Mouse (Mus musculus): ENCODE data around the gene Cnih2.
"Not testable (repeated sequence)": the region's sequence is repeated elsewhere in the genome, so short reads cannot be mapped to it uniquely, and the experiment has no call there.

Cnih2 gene

DNA sequence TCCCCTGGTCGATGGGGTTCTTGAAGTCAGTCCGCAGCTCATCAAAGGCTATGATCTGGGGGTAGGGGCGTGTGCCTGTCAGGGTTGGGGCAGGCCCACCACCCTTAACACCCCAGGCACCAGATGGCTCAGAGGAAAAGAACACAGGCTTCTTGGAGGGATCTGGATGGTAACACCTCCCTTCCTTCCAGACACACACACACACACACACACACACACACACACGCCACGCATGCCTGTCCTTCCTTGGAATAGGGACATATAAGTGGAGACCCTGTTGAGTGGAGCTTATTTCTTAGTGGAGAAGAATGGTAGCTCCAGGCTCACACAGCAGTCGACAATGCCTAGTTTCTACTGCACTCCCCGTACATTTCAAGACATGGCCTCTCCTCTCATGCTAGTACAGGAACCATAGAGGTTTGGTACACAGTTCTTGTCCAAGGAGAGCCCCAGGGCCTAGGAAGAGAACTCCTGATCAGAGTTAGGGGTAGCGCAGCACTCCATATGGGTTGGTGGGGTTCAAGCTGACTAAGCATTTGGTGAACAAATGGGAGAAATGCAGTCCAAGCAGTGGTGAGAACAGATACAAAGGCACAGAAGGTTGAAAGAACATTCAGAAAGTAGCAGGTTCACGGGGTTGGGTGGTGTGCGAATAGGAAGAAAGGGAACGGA lies 3.4 kb downstream of the Cnih2 start:
- in situ Hi-C loops (cut with MboI, MseI) = loop anchor here (5.0 to 10.0 kb wide), 2 partner anchors 47 to 50 kb away; no protein-coding TSS in a partner anchor

DNA sequence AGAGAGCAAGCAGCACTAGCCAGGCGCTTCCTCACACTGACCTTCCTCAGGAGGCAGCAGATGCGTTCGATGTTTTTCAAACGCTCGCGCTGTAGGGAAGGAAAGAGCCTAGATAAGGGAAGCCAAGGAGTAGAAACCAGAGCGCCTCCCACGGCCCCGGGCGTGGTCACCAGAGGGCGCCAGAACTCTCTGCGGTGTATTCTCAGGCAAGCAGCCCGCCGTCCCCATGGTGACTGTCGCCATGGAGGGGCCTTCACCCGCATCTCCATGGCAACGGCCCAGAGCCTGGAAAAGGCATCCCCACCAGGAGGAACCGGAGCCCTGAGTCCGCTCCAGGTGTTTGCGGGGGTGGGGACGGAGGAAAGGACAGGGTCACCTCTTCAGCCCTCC lies 4.1 kb downstream of the Cnih2 start:
- in situ Hi-C loops (cut with MboI, MseI) = loop anchor here (5.0 to 10.0 kb wide), 2 partner anchors 48 to 51 kb away; no protein-coding TSS in a partner anchor

DNA sequence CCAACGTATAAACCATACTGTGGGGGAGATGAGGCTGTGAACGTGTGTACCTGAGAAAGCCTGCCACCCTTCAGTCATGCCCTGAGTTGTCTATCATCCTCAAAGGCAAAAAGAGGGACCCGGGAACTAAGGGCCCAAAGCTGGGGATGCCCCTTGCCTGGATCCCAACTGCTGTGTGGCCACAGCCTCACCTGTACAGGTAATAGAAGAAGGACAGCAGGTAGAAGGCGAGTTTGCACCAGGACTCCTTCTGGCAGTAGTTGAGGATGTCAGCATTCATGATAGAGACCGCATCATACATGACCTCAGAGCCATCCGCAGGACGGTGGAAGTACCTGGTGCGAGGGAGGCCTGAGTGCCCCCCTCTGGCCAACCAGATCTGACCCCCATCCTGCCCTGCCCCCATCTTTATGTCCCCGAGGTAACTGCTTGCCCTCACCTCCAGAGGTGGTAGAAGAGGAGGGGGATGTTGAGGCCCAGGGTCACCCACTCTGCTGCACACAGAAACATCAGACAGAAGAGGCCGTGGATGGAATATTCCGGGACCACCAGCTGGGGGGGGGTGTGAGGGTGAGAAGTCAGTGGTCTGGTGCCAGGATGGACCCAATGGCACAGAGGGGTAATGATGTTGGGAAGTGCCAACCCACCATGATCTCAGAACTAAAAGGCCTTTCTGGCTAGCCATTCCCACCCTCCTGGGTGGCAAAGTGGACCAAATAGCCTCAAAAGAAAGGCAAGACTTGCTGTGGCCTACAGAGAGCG lies 4.7 kb downstream of the Cnih2 start:
- in situ Hi-C loops (cut with MboI, MseI) = loop anchor here (5.0 to 10.0 kb wide), 2 partner anchors 49 to 51 kb away; no protein-coding TSS in a partner anchor

DNA sequence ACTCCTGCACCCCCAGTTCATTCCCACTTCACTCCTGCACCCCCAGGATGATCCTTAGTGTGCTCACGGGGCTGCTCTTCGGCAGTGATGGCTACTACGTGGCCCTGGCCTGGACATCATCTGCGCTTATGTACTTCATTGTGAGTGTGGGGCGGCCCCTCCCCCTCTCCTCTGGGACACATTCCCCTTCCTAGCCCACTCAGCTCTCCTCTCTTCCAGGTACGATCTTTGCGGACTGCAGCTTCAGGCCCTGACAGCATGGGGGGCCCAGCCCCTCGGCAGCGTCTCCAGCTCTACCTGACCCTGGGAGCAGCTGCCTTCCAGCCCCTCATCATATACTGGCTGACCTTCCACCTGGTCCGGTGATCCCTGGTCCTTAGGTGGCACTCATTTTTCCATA lies 6.2 kb downstream of the Cnih2 start:
- in situ Hi-C loops (cut with MboI, MseI) = loop anchor here (5.0 to 10.0 kb wide), 2 partner anchors 50 to 53 kb away; no protein-coding TSS in a partner anchor

DNA sequence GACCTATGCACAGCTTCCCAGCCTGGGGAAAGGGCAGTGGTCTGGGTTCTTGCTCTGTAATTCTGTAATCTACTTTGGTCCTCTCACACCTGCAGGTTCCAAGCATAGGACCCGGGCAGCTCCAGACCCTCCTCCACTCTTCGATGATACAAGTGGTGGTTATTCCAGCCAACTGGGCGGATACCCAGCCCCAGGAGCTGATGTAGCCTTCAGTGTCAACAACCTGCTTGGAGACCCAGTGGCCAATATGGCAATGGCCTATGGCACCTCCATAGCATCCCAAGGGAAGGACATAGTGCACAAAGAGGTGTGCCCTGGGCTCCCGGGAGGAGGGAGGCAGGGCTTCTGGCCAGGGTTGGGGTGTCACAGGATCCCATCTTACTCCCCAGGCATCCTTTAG lies 9.0 kb downstream of the Cnih2 start:
- in situ Hi-C loops (cut with MboI, MseI) = no loop called here

DNA sequence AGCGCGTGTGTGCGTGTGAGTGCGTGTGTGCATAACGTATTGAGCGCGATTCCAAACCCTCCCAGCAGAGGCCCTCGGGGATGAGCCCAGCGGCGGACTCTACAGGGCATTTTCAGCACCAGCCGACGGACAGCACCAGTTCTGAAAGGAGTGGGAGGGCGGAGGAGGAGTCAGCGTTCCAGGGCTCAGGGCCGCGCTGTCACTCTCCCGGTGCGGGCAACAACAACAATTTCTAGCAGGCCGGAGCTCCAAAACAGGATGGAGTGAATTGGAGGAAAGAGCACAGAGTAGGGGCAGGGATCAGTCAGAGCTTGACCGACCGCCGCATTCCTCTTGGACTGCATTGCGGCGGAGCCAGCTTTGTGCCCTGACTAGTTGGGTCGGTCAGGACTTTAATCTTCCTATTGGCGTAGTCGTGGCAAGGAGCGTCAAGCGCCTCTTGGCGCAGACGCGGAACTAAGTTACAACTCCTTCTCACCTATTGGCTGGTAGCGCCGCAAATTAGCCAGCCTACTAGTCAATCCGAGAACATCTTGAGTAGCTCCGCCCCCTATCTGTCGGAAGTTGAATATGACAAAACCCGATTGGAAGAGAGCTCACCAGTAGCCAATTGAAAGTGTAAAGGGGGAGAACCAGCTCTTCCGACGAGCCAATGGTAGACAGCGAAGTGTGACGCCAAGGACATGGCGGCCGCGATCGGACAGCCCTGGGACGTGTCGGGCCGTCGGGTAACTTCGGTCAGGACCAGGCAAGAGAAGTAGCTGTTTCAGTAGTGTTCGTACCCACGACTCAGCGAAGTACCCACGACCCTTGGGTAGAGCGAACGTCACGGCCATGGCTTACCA lies 10.2 kb downstream of the Cnih2 start, which contains the start of gene Yif1a:
Gene Yif1a (plus strand): TSS at position 655 of the 845 bp plus-strand sequence.
- in situ Hi-C loops (cut with MboI, MseI) = no loop called here

DNA sequence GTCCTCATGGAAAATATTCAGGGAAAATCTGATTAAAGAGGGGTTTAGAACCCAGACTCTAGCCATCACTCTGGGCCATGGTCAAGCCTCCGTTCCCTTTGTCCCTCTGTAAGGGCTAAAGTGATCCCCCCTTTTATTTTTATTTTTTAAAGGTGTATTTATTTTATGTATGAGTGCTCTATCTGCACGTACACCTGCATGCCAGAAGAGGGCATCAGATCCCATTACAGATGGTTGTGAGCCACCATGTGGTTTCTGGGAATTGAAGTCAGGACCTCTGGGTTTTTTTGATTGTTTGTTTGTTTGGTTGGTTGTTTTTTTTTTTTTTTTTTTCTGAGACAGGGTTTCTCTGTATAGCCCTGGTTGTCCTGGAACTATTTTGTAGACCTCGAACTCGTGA lies 11.8 kb downstream of the Cnih2 start:
- in situ Hi-C loops (cut with MboI, MseI) = not testable (repeated sequence)

DNA sequence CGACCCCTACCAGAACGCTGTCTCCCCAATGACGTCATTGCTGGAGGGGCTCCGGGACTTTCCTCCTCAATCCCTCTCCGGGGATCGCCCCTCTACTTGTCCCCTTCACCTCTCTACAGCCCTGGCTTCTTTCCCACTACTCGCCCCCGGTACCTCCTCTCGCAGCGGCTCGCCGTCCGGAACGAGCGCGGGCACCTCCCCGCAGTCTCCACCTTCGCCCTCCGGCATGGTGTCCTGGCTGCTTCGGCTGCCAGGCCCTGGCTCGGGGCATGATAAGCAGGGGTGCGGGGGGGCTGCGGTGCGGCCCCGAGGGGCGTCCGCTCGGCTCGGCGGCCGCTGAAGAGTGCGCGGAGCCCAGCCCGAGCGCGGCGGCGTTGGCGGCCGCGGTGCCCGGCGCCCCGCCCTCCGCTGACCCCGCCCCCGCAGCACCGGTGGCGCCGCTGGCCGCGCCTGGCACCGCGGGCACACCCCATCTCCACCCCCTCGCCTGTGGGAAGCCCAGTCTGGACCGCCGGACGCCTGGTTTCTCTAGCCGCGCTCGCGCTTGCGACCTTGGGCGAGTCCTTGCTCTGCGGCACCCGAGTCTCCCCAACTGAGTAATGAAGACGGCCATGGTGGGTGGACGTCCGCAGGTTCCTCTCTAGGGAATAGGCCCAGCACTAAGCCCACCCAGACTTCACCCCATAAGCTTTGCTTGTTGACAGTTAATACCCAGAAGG lies 13.0 kb downstream of the Cnih2 start, which contains the start of gene Tmem151a:
Gene Tmem151a (minus strand): TSS at position 387 of the 719 bp plus-strand sequence.
- in situ Hi-C loops (cut with MboI, MseI) = no loop called here

DNA sequence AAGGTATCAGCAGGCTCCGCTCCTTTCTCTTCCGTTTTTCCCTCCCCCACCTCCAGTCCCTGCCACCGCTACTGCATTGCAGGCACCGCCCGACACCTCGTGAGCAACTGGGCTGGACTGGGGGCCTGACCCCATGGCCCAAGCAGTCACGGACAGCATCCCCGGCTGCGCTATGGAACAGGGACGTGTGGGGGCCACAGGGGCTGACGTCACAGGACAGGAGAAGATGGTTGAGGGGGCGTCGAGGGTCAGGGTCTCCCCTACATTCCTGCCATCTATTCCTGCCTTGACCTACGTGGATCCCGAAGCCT lies 13.5 kb downstream of the Cnih2 start:
- in situ Hi-C loops (cut with MboI, MseI) = no loop called here

DNA sequence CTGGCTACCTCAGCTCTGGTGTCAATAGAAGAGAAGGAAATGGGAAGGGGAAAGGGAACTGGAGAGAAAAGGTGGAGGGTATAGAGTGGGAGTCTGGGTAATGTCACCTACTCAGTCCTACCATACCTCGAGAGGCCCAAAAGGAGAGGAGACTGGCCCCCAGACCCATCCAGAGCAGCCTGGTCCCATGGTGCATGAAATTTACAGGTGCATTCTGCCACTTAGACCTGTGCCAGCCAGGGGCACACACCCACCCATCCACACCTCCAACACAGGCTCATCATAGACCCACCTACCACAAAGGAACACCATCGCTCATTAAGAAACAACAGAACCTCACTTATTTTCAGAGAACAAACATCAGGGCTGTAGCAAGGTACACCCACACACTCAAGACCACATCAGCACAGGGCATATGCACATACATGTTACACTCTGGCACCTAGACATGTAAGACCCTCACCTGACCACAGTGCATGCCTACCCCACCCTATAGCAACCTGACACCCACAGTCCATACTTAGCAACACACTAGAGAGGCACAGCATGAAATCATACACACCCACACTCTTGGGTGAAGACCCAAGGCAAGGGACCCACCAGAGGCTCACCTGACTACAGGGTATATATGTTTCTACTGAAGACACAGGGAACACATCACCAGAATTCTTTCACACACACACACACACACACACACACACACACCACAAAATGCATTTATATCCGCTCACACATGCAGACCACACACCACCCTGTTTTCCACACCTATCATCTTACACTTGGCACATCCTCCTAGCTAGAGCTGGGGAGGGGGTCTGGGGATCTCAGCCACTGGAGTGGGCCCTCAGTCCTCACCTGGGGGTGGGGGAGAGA lies 14.1 kb downstream of the Cnih2 start:
- in situ Hi-C loops (cut with MboI, MseI) = no loop called here

DNA sequence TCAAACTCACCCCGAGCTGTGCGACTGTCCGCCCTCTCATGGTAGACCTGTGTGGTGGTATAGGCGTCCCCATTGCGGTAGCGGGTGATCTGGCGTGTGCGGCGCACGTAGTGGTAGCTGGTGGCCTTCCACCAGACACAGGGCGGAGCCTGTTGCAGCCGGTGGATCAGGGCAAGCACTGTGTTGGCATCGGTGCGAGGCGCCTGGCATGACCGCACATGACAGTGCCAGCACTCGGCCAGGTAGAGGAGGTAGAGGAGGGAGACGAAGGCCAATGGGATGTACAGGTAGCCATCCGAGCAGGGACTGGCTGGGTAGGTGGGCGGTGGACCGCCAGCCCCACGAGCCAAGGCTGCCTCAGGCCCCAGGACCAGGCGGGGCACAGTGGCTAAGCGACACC lies 15.7 kb downstream of the Cnih2 start:
- in situ Hi-C loops (cut with MboI, MseI) = no loop called here

DNA sequence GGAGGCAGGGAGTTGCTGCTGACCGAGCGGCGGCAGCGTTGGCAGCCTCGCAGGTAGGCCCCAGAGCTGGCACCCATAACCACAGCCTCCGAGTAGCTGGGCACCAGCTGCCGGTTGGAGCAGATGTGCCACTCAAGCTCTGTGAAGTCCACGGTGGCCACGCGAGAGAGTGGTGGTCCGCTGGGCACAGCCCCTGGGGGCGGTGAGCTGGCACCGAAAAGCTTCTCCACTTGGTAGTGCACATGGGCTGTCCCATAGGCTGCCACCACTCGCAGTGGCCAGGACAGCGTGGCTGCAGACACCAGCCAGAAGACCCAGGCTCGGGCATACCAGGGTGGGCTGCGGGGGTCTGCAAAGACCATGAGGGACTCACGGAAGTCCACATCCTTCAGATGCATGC lies 16.3 kb downstream of the Cnih2 start:
- in situ Hi-C loops (cut with MboI, MseI) = no loop called here

DNA sequence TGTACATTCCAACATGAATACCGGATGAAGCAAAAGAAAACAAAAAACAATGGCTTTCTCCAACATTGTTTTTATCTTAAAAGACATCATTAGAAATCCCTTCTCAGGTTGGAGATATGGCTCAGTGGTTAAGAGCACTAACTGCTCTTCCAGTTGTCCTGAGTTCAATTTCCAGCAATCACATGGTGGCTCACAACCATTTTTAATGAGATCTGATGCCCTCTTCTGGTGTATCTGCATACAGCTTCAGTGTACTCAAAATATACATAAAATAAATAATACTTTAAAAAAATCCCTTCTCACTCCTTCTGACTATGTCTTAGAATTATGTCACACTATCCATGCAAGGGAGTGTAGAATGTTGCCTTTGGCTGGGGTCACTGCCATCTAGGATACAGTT lies 19.0 kb downstream of the Cnih2 start:
- in situ Hi-C loops (cut with MboI, MseI) = no loop called here

DNA sequence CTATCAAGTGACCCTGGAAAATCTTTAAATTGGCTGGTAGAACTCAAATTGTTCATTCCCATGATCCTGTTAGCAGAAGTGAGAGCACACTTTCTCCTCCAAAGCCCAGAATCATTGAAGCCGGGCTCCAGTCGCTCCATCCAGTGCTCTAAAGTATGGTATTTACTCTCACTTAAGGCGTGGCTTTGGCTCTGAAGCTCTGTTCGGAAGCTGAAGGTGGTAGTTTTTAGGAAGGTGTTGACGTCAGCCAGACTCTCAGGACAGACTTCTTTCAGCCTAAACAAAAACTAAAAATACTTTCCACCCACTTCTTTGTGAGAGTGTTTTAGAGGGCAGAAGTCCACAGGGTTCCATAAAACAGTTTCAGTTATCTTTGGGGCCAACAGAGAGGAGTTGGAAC lies 24.8 kb downstream of the Cnih2 start:
- in situ Hi-C loops (cut with MboI, MseI) = no loop called here

DNA sequence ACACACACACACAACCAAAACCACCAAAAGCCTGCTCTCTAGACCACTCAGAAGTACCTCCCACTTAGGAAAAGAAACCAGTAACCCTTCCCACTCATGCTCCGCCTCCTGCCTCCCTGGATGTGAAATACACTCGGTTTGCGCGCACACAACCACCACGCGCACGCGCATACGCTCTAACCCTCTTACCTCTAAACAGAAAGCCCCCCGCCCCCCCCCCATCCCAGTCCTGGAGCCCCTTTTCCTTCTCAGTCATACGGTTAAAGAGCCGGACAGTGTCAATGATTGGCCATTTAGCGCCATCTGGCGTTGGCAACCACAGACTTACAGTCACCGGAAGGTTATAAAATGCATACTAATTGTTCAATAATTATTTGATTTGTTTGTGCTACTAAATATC lies 25.3 kb downstream of the Cnih2 start:
- in situ Hi-C loops (cut with MboI, MseI) = no loop called here

DNA sequence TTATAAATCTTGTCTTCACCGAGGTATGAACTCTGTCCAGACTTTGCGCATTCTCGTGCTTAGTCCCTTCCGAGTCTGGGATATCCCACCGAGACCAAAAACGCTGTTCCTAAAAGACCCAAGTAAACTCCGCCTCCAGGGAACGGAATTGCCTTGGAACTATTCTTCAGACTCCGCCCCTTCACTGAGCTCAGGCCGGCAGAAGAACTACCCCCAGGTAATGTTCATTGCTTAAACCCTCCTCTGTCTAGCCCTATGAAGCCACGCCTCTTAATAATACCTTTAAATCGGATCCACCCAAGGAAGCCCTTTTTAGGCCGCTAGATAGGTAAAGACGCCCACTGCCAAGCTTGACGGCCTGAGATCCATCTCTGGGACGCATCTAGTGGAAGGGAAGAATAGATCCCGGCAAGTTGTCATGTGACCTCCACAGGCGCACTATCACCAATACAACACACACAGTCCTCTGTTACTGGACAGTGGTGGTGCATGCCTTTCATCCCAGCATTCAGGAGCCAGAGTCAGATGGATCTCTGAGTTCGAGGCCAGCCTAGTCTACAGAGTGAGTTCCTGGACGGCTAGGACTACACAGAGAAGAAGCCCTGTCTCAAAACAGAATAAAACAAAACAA lies 25.8 kb downstream of the Cnih2 start:
- in situ Hi-C loops (cut with MboI, MseI) = no loop called here

DNA sequence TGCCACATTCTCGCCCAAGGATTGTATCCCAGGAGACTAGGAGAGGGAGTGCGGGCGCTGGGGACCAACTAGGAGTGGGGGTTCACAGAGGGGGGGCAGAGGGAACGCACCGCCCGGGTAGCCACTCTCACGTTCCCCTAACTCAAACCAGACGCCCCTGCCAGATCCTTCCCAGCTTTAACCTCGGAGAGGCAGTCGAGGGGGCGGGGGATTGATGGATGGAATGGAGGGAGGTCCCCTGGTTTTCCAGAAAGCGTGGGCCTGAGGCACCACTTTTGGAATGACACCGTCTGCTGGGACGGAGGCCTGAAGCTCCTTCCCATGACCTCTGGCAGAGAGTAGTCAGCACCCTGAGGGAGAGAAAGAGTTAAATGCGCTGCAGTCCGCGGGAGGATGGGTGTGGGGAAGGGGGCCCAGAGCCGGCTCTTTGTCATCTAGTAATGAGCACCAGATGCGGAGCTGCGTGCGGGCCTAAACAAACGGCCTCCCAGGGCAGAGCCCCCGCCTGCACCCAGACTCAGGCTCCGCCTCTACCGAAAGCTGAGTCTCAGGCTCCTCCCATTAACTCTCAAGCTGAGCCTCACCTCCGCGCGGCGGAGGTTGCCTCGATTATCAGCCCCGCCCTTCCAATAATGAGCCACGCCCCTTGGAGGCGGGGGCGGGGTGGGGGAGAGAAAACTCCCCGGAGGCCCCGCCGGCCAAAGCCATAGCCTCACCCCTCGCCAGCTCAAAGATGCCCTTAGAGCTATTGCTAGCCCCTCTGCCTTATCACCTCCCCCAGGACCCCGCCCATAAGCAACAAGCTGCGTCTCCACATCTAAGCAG lies 26.6 kb downstream of the Cnih2 start:
- in situ Hi-C loops (cut with MboI, MseI) = no loop called here

DNA sequence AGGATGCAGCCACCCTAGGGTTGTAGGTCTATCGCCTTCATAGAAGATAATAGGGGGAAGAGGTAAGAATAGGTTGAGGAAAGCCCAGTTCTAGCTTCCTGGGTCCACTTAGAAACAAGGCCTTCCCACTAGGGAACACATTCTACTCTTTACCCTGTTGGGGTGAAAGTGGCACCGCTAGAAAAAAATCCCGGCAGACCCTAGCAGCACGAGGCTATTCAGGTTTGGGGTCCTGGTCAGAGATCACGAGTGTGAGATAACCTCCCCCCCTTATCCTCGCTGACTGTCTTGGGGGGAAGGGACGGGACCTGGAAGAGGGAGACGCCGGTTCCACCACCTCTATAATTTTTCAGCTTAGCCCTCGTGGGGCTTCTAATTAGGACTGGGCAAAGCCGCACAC lies 27.2 kb downstream of the Cnih2 start:
- in situ Hi-C loops (cut with MboI, MseI) = no loop called here

DNA sequence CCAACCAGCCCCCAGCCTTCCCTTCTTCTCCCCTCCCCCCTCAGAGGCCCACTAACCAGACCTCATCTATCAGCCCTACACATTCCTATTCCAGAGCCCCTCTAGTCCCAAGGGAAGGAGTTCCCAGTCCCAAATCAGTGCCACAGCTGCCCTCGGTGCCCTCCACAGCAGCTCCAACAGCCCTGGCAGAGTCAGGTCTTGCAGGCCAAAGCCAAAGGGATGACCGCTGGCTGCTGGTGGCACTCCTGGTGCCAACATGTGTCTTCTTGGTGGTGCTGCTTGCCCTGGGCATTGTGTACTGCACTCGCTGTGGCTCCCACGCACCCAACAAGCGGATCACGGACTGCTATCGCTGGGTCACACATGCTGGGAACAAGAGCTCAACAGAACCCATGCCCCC lies 28.3 kb downstream of the Cnih2 start:
- in situ Hi-C loops (cut with MboI, MseI) = no loop called here
